Mouse (Mus musculus): Measurements from ENCODE around the gene Apex1.

DNA sequence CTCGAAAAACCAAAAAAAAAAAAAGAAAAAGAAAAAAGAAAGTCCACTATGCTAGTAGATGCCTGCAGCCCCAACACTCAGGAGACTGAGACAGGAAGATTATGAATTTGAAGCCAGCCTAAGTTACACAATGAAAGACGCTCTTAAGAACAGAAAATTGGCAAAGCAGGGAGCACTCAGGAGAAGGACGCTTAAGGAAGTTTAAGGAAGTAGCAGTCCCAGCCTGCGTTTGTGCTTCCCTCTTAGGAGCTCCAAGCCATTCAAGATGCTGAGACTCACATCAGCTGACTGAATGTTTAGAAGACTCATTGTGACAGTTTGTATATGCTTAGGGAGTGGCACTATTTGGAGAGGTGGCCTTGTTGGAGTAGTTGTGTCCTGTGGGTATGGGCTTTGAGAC lies 16.6 kb upstream of the Apex1 start:
- TF ChIP-seq POLR2A (IDR thresholded peaks at IDR 0.05; ENCODE audit: borderline replicate concordance, insufficient read depth, low read length) (no peak), CTCF (IDR thresholded peaks at IDR 0.05; ENCODE audit: borderline replicate concordance, insufficient read depth, low read depth, low read length) (no peak)

All from cerebellum, adult 2 months (tissue).